Mouse (Mus musculus) heart, embryonic 11.5 days (tissue): ENCODE data around the gene Oscar. TPM values are rescaled to one million over a fixed set of nuclear protein-coding genes. Genes with fewer than 3 reads are reported as not detected.

ENCODE experiments used
- microRNA-seq: library from miRNA; unstranded; fragments of <30 nt; microRNA quantifications from one replicate; pipeline ENCODE4, GENCODE M21; 2016; ENCODE audit warnings: borderline number of aligned reads
- polyA plus RNA-seq: library from polyadenylated mRNA; unstranded; fragments of >200 nt; fragmentation: Nextera tagmentation; extraction: Ambion mirVana; gene quantifications from 2 replicates; pipeline ENCODE4 v1.2.1, GENCODE M21; 2014

Oscar gene
- polyA plus RNA-seq, 1 experiment from 2014 or later, result 0.56 TPM

Small RNA genes lying within 50 kb of the gene (microRNA-seq; reads per million reads assigned to microRNA genes)
- gene Gm25100 (not detected), gene Mir3572 (2.6 reads per million, percentile 30 among the genes with 10 or more reads in this experiment)

Other genes with a start within 250 kb of the Oscar start
- gene Cacng8, start 225.5 kb downstream of the Oscar start, polyA plus RNA-seq, result 1.7 and 1.8 TPM in 2 replicates
- 18.3 and 19.0 TPM in 2 replicates for gene Cacng6, start 192.0 kb downstream of the Oscar start, polyA plus RNA-seq
- not detected in 2 replicates for gene Tarm1, start 113.5 kb downstream of the Oscar start, polyA plus RNA-seq
- 621 and 642 TPM in 2 replicates for gene Ndufa3, start 1.2 kb upstream of the Oscar start, polyA plus RNA-seq
- gene Tfpt, start 13.8 kb upstream of the Oscar start, polyA plus RNA-seq, result 17.8 and 20.0 TPM in 2 replicates
- gene Prpf31, start 13.8 kb upstream of the Oscar start, polyA plus RNA-seq, result 67.6 and 78.3 TPM in 2 replicates
- gene Cnot3, start 29.1 kb upstream of the Oscar start, polyA plus RNA-seq, result 42.2 and 43.5 TPM in 2 replicates
- gene Leng1, start 49.7 kb upstream of the Oscar start, polyA plus RNA-seq, result 16.3 and 16.6 TPM in 2 replicates
- 5.7 and 6.2 TPM in 2 replicates for gene Tmc4, start 61.4 kb upstream of the Oscar start, polyA plus RNA-seq
- 173 and 197 TPM in 2 replicates for gene Tsen34, start 76.7 kb upstream of the Oscar start, polyA plus RNA-seq
- 23.9 and 30.2 TPM in 2 replicates for gene Mboat7, start 77.4 kb upstream of the Oscar start, polyA plus RNA-seq
- 925 and 966 TPM in 2 replicates for gene Rps9, start 87.8 kb upstream of the Oscar start, polyA plus RNA-seq
- gene Pirb, start 104.2 kb upstream of the Oscar start, polyA plus RNA-seq, result 0.06 and 0.07 TPM in 2 replicates
- gene Gm15448, start 209.5 kb upstream of the Oscar start, polyA plus RNA-seq, result not detected in 2 replicates
- not detected in 2 replicates for gene Pira2, start 228.9 kb upstream of the Oscar start, polyA plus RNA-seq